Mouse (Mus musculus): ENCODE results near the gene Pgm2. TPM values are rescaled to one million over a fixed set of nuclear protein-coding genes. Genes with fewer than 3 reads are reported as not detected.

Pgm2 gene
- polyA plus RNA-seq, 1 experiment: 0.43 TPM

GRCm38 (mm10) chr5:64075506-64075905 lies 17.2 kb upstream of the Pgm2 start:
- H3K36me3 ChIP-seq (ENCODE audit: control insufficient read depth, insufficient read depth, low read length): no peaks in the 10 kb centered on the region
- TF ChIP-seq POLR2A (IDR thresholded peaks at IDR 0.05; ENCODE audit: control insufficient read depth, low read depth, low read length) (no peak), CTCF (IDR thresholded peaks at IDR 0.05; ENCODE audit: control insufficient read depth, insufficient read depth, insufficient replicate concordance, low read depth, low read length) (no peak)
- no peak overlapping the region for H3K4me3 ChIP-seq (ENCODE audit: control insufficient read depth, low read depth, low read length)
- H3K4me1 ChIP-seq (ENCODE audit: control insufficient read depth, insufficient read depth, low read length): no peaks in the 10 kb centered on the region
- H3K27me3 ChIP-seq (ENCODE audit: control insufficient read depth, insufficient read depth, low read length): no peaks in the 10 kb centered on the region
- no peak overlapping the region for H3K27ac ChIP-seq (ENCODE audit: control insufficient read depth, insufficient read depth, low read depth, low read length)

DNA sequence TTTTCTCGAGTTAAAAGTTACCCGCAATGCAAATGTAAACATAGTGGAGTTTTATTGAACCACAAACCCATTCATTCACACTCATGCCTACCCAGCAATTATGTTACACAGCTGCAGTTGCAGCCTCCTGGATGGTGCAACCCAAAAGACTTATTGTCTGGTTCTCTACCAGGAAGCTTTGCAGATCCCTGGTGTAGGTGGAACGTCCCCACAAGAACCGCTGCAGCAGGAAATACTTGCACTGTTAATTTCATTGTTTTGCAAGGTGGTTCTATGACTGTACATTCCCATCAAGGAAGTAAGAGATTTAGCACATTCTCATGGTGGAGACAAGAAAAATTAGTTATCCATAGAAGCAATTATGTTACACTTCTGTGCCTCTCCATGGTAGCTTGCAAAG lies 15.4 kb upstream of the Pgm2 start:
- Histone ChIP-seq H3K36me3 (ENCODE audit: control insufficient read depth, insufficient read depth, low read length) (no peaks in the 10 kb centered on the region), H3K4me1 (ENCODE audit: control insufficient read depth, insufficient read depth, low read length) (no peaks in the 10 kb centered on the region), H3K27ac (ENCODE audit: control insufficient read depth, insufficient read depth, low read depth, low read length) (no peak overlapping the region), H3K4me3 (ENCODE audit: control insufficient read depth, low read depth, low read length) (no peak overlapping the region), H3K27me3 (ENCODE audit: control insufficient read depth, insufficient read depth, low read length) (no peaks in the 10 kb centered on the region)
- TF ChIP-seq CTCF (IDR thresholded peaks at IDR 0.05; ENCODE audit: control insufficient read depth, insufficient read depth, insufficient replicate concordance, low read depth, low read length): no peak
- no peak for TF ChIP-seq POLR2A (IDR thresholded peaks at IDR 0.05; ENCODE audit: control insufficient read depth, low read depth, low read length)

- H3K36me3 ChIP-seq (ENCODE audit: control insufficient read depth, insufficient read depth, low read length): no peaks in the 10 kb centered on the region
- H3K4me3 ChIP-seq (ENCODE audit: control insufficient read depth, low read depth, low read length): no peak overlapping the region
- no peak overlapping the region for H3K27ac ChIP-seq (ENCODE audit: control insufficient read depth, insufficient read depth, low read depth, low read length)
- H3K4me1 ChIP-seq (ENCODE audit: control insufficient read depth, insufficient read depth, low read length): no peaks in the 10 kb centered on the region
- TF ChIP-seq POLR2A (IDR thresholded peaks at IDR 0.05; ENCODE audit: control insufficient read depth, low read depth, low read length): no peak
- no peak for TF ChIP-seq CTCF (IDR thresholded peaks at IDR 0.05; ENCODE audit: control insufficient read depth, insufficient read depth, insufficient replicate concordance, low read depth, low read length)
- H3K27me3 ChIP-seq (ENCODE audit: control insufficient read depth, insufficient read depth, low read length): no peaks in the 10 kb centered on the region
Observed at GRCm38 (mm10) chr5:64078740-64079461, 13.8 kb upstream of the Pgm2 start.

GRCm38 (mm10) chr5:64079462-64079817 lies 13.3 kb upstream of the Pgm2 start:
- H3K4me3 ChIP-seq (ENCODE audit: control insufficient read depth, low read depth, low read length): no peak overlapping the region
- no peaks in the 10 kb centered on the region for H3K36me3 ChIP-seq (ENCODE audit: control insufficient read depth, insufficient read depth, low read length)
- no peaks in the 10 kb centered on the region for H3K27me3 ChIP-seq (ENCODE audit: control insufficient read depth, insufficient read depth, low read length)
- no peak for TF ChIP-seq CTCF (IDR thresholded peaks at IDR 0.05; ENCODE audit: control insufficient read depth, insufficient read depth, insufficient replicate concordance, low read depth, low read length)
- TF ChIP-seq POLR2A (IDR thresholded peaks at IDR 0.05; ENCODE audit: control insufficient read depth, low read depth, low read length): no peak
- H3K27ac ChIP-seq (ENCODE audit: control insufficient read depth, insufficient read depth, low read depth, low read length): no peak overlapping the region
- no peaks in the 10 kb centered on the region for H3K4me1 ChIP-seq (ENCODE audit: control insufficient read depth, insufficient read depth, low read length)

GRCm38 (mm10) chr5:64083447-64084359 lies 9.0 kb upstream of the Pgm2 start:
- H3K4me3 ChIP-seq (ENCODE audit: control insufficient read depth, low read depth, low read length): no peak overlapping the region
- no peak for TF ChIP-seq CTCF (IDR thresholded peaks at IDR 0.05; ENCODE audit: control insufficient read depth, insufficient read depth, insufficient replicate concordance, low read depth, low read length)
- TF ChIP-seq POLR2A (IDR thresholded peaks at IDR 0.05; ENCODE audit: control insufficient read depth, low read depth, low read length): no peak
- H3K4me1 ChIP-seq (ENCODE audit: control insufficient read depth, insufficient read depth, low read length): no peaks in the 10 kb centered on the region
- no peaks in the 10 kb centered on the region for H3K27me3 ChIP-seq (ENCODE audit: control insufficient read depth, insufficient read depth, low read length)
- H3K27ac ChIP-seq (ENCODE audit: control insufficient read depth, insufficient read depth, low read depth, low read length): no peak overlapping the region
- H3K36me3 ChIP-seq (ENCODE audit: control insufficient read depth, insufficient read depth, low read length): no peaks in the 10 kb centered on the region

DNA sequence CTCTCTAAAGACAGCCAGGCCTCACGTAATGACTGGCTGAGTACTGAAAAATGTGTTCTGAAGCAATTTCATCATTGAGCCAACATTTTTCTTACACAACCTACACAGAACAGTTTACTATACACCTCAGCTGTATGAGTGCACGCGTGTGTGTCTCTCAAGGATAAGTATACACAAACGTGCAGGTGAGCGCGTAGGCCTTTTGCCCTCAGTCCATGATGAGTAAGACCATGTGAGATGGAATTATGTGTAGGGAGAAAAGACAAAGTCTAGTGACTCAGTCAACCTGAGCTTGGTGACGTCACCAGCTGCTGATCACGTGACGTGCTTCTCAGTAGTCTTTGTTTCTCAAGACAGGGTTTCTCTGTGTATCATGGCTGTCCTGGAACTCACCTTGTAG lies 7.3 kb upstream of the Pgm2 start:
- Histone ChIP-seq H3K27me3 (ENCODE audit: control insufficient read depth, insufficient read depth, low read length) (no peaks in the 10 kb centered on the region), H3K27ac (ENCODE audit: control insufficient read depth, insufficient read depth, low read depth, low read length) (no peak overlapping the region), H3K4me3 (ENCODE audit: control insufficient read depth, low read depth, low read length) (no peak overlapping the region), H3K4me1 (ENCODE audit: control insufficient read depth, insufficient read depth, low read length) (no peaks in the 10 kb centered on the region), H3K36me3 (ENCODE audit: control insufficient read depth, insufficient read depth, low read length) (no peaks in the 10 kb centered on the region)
- no peak for TF ChIP-seq CTCF (IDR thresholded peaks at IDR 0.05; ENCODE audit: control insufficient read depth, insufficient read depth, insufficient replicate concordance, low read depth, low read length)
- no peak for TF ChIP-seq POLR2A (IDR thresholded peaks at IDR 0.05; ENCODE audit: control insufficient read depth, low read depth, low read length)

DNA sequence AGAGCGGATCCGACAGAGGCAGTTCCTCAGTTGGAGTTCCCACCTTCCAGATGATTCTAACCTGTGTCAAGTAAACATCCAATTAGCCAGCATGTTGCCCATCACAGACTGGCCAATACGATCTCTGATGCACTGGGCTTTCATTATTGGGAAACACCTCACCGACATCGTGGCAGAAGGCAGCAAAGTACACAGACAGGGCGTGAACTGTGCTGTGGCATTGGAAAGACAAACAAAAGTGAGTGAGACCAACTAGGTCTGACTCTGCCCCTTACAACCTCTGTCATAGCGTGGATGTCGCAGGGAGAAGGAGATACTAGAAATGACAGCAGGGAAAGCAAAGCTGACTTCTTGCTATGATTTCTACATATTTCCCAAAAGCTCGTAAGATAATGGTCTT lies 4.0 kb upstream of the Pgm2 start:
- H3K27ac ChIP-seq (ENCODE audit: control insufficient read depth, insufficient read depth, low read depth, low read length): no peak overlapping the region
- H3K4me1 ChIP-seq (ENCODE audit: control insufficient read depth, insufficient read depth, low read length): no peaks in the 10 kb centered on the region; the same call in 1 of the 2 replicates
- H3K36me3 ChIP-seq (ENCODE audit: control insufficient read depth, insufficient read depth, low read length): no peaks in the 10 kb centered on the region
- TF ChIP-seq CTCF (IDR thresholded peaks at IDR 0.05; ENCODE audit: control insufficient read depth, insufficient read depth, insufficient replicate concordance, low read depth, low read length) (no peak), POLR2A (IDR thresholded peaks at IDR 0.05; ENCODE audit: control insufficient read depth, low read depth, low read length) (no peak)
- no peak overlapping the region for H3K4me3 ChIP-seq (ENCODE audit: control insufficient read depth, low read depth, low read length)
- no peaks in the 10 kb centered on the region for H3K27me3 ChIP-seq (ENCODE audit: control insufficient read depth, insufficient read depth, low read length)
